Mouse (Mus musculus): Measurements from ENCODE around the gene Zbtb22.

The Zbtb22 gene

GRCm38 (mm10) chr17:33965082-33965845 is 49.6 kb downstream of the Zbtb22 start:
- in situ Hi-C loops (cut with MboI, MseI), result no loop called here

GRCm38 (mm10) chr17:33965846-33966550 is 50.3 kb downstream of the Zbtb22 start:
- in situ Hi-C loops (cut with MboI, MseI), result no loop called here

- in situ Hi-C loops (cut with MboI, MseI), result no loop called here
These were observed 52.8 kb downstream of the Zbtb22 start for GRCm38 (mm10) chr17:33968489-33968888.

All from T-helper 1 cell (primary cell).